In genomic region chr13:46735219-46735807, GRCm38 (mm10) we compare ENCODE assay signal across 8 mouse cellular contexts. TPM values are rescaled to one million over a fixed set of nuclear protein-coding genes. Genes with fewer than 3 reads are reported as not detected.
DNase-seq lines count a peak whose midpoint lies in the region; ATAC-seq and TF ChIP-seq lines count a peak whose summit lies in the region.

No protein-coding gene starts in this region.

- peaks cover 4 to 19% of the 10 kb centered on the region in 2 experiments; a peak in 2 of 4 replicates for H3K4me1 ChIP-seq in CH12.LX (ENCODE audit: control insufficient read depth in 1 of 2, insufficient read depth in 2 of 2)
- H3K4me1 ChIP-seq in forebrain, postnatal 0 days (ENCODE audit: insufficient read depth), result peaks cover 10% of the 10 kb centered on the region; the same call in 1 of the 2 replicates
- H3K4me1 ChIP-seq in liver, embryonic 15.5 days (replicated peaks), result peaks cover 20% of the 10 kb centered on the region

- no peak for TF ChIP-seq EP300 in CH12.LX (IDR thresholded peaks at IDR 0.05; ENCODE audit: low read length)

- H3K27ac ChIP-seq in CH12.LX (ENCODE audit: insufficient read depth, low read depth), result no peak overlapping the region
- H3K27ac ChIP-seq in forebrain, postnatal 0 days (ENCODE audit: low read depth, low read length), result no peak overlapping the region
- peak overlapping the region; percentile 77 for H3K27ac ChIP-seq in liver, embryonic 15.5 days (replicated peaks)

- ATAC-seq in forebrain, postnatal 0 days, result no peak
- peak; percentile 21; the same call in 1 of the 2 replicates for ATAC-seq in liver, embryonic 15.5 days (ENCODE audit: insufficient read depth)

- dilution Hi-C loops in CH12.LX (cut with MboI; ENCODE audit: extremely low pct_ligation_motif_present, extremely low pct_unique_long_range_greater_than_20kb, low sequenced_read_pairs), result no loop called here

- H3K36me3 ChIP-seq in CH12.LX (replicated peaks in 1 of 2; ENCODE audit: control insufficient read depth in 1 of 2, insufficient read depth in 1 of 2, low read length in 1 of 2), result no peaks in the 10 kb centered on the region
- H3K36me3 ChIP-seq in forebrain, postnatal 0 days (ENCODE audit: insufficient read depth), result no peaks in the 10 kb centered on the region
- H3K36me3 ChIP-seq in liver, embryonic 15.5 days (replicated peaks), result no peaks in the 10 kb centered on the region

- TF ChIP-seq POLR2A in CH12.LX (IDR thresholded peaks at IDR 0.05; ENCODE audit: low read depth, low read length), result no peak

- peak overlapping the region; percentile 62 to 66 (median 66) for H3K4me3 ChIP-seq in CH12.LX (replicated peaks in 1 of 3; ENCODE audit: low read depth in 2 of 3, low read length in 2 of 3, poor library complexity in 1 of 3)
- H3K4me3 ChIP-seq in forebrain, postnatal 0 days (ENCODE audit: low read depth, low read length), result peak overlapping the region; percentile 36
- H3K4me3 ChIP-seq in liver, embryonic 15.5 days (replicated peaks), result peak overlapping the region; percentile 65

- in situ Hi-C loops in CH12.LX (cut with MboI; ENCODE audit: low pct_ligation_motif_present, low pct_unique_long_range_greater_than_20kb, low sequenced_read_pairs), result no loop called here

- peak; percentile 15 for DNase-seq in embryo, embryonic 10 days (ENCODE audit: low spot score)
- DNase-seq in embryo, embryonic 10.5 days (ENCODE audit: low spot score), result no peak
- DNase-seq in CH12.LX (ENCODE audit: extremely low read depth), result no peak
- DNase-seq in forebrain, postnatal 0 days, result no peak
- no peak for DNase-seq in adrenal gland, adult 8-10 months
- no peak for DNase-seq in adrenal gland, postnatal 14 days
- no peak for DNase-seq in T-cell, adult 2 months (ENCODE audit: low spot score)

- no peaks in the 10 kb centered on the region for H3K9me3 ChIP-seq in CH12.LX (replicated peaks; ENCODE audit: low read length)
- no peaks in the 10 kb centered on the region for H3K9me3 ChIP-seq in forebrain, postnatal 0 days (ENCODE audit: low read length)
- H3K9me3 ChIP-seq in liver, embryonic 15.5 days (replicated peaks), result no peaks in the 10 kb centered on the region

- H3K79me2 ChIP-seq in CH12.LX (replicated peaks; ENCODE audit: control insufficient read depth, extremely low read depth, insufficient read depth, poor library complexity, severe bottlenecking), result no peaks in the 10 kb centered on the region

- TF ChIP-seq RAD21 in CH12.LX (IDR thresholded peaks at IDR 0.05; ENCODE audit: low read depth, low read length), result no peak

- peak overlapping the region; percentile 60 for H3K4me2 ChIP-seq in CH12.LX (ENCODE audit: insufficient read depth, low read depth, poor library complexity, severe bottlenecking)
- H3K4me2 ChIP-seq in forebrain, postnatal 0 days (ENCODE audit: low read depth), result peak overlapping the region; percentile 61
- H3K4me2 ChIP-seq in liver, embryonic 15.5 days, result peak overlapping the region; percentile 93

- peak overlapping the region; percentile 41 for H3K9ac ChIP-seq in CH12.LX (ENCODE audit: insufficient read depth, low read depth)
- H3K9ac ChIP-seq in forebrain, postnatal 0 days, result 0 out of 2 replicates have a peak overlapping the region, but pooled peaks have one; percentile 22
- peak overlapping the region; percentile 64 for H3K9ac ChIP-seq in liver, embryonic 15.5 days

- WGBS in forebrain, postnatal 0 days, result 43% methylated on average over 11 of the region's 11 CpGs
- WGBS in liver, embryonic 15.5 days (ENCODE audit: insufficient replicate concordance), result 22% methylated on average over 11 of the region's 11 CpGs

- no peak for TF ChIP-seq CTCF in CH12.LX (conservative IDR thresholded peaks at IDR 0.05 in 1 of 2, IDR thresholded peaks at IDR 0.05 in 1 of 2; ENCODE audit: low read depth in 2 of 2, low read length in 2 of 2)
- TF ChIP-seq CTCF in forebrain, postnatal 0 days (IDR thresholded peaks at IDR 0.05; ENCODE audit: low read depth), result no peak

- no peaks in the 10 kb centered on the region for H3K27me3 ChIP-seq in CH12.LX (replicated peaks)
- no peaks in the 10 kb centered on the region for H3K27me3 ChIP-seq in forebrain, postnatal 0 days (ENCODE audit: insufficient read depth, low read length)
- no peaks in the 10 kb centered on the region for H3K27me3 ChIP-seq in liver, embryonic 15.5 days

TF ChIP-seq in CH12.LX, 34 proteins besides CTCF, POLR2A, EP300 and RAD21:
- TF ChIP-seq ZNF384 (IDR thresholded peaks at IDR 0.05; ENCODE audit: low read depth, low read length) (no peak), CHD1 (IDR thresholded peaks at IDR 0.05; ENCODE audit: low read depth, low read length) (no peak), MAFK (IDR thresholded peaks at IDR 0.05; ENCODE audit: insufficient replicate concordance, low read length) (no peak), MXI1 (IDR thresholded peaks at IDR 0.05; ENCODE audit: low read depth, low read length) (no peak), USF2 (conservative IDR thresholded peaks at IDR 0.05; ENCODE audit: low read depth, low read length) (no peak), PAX5 (IDR thresholded peaks at IDR 0.05; ENCODE audit: low read length) (no peak)

RNA-seq across cellular contexts. Expression of gene Nup153, which starts 7.6 kb away (rescaled TPM):
- 60.6 and 73.6 TPM in 2 replicates for total RNA-seq in CH12.LX (2012; rRNA removed)
- 91.3 and 91.5 TPM in 2 replicates for total RNA-seq in CH12.LX (2014; rRNA removed)
- 79.2 and 118 TPM in 2 replicates for polyA plus RNA-seq in CH12.LX (2012; ENCODE audit: insufficient read length, low read depth)
- 60.6 and 62.4 TPM in 2 replicates for total RNA-seq in forebrain, postnatal 0 days (2014; rRNA removed)
- 7.3 and 11.5 TPM in 2 replicates for polyA plus RNA-seq in forebrain, postnatal 0 days (2015; fragmentation: Nextera tagmentation; extraction: Ambion mirVana)
- polyA plus RNA-seq in liver, embryonic 15.5 days (2015; fragmentation: Nextera tagmentation; extraction: Ambion mirVana), result 16.5 and 17.2 TPM in 2 replicates
- total RNA-seq in adrenal gland, adult 8-10 months (2022), result 10 to 100 TPM; 45.2 to 67.6 (median 53.9) TPM
- 62.9 and 63.4 TPM in 2 replicates for total RNA-seq in adrenal gland, postnatal 14 days (2021)
